Mouse (Mus musculus): ENCODE data around the gene Gng12.

- TF ChIP-seq CTCF (IDR thresholded peaks at IDR 0.05; ENCODE audit: insufficient read depth, low read length) (peak; percentile 65), POLR2A (IDR thresholded peaks at IDR 0.05; ENCODE audit: borderline replicate concordance, extremely low read depth, low read depth, low read length) (no peak)
Observed at GRCm38 (mm10) chr6:66955089-66955657, 59.0 kb downstream of the Gng12 start.

Data from lung, adult 2 months (tissue).